Mouse (Mus musculus) kidney, adult 8-10 months (tissue): ENCODE data around the gene Tm4sf4.

ENCODE experiments used
- DNase-seq, 2 experiments: peaks; one replicate each; pipeline ENCODE4 v3.0.0; 2022

Tm4sf4 gene

GRCm38 (mm10) chr3:57480640-57481039 is 55.5 kb downstream of the Tm4sf4 start:
- no peak for DNase-seq

DNA sequence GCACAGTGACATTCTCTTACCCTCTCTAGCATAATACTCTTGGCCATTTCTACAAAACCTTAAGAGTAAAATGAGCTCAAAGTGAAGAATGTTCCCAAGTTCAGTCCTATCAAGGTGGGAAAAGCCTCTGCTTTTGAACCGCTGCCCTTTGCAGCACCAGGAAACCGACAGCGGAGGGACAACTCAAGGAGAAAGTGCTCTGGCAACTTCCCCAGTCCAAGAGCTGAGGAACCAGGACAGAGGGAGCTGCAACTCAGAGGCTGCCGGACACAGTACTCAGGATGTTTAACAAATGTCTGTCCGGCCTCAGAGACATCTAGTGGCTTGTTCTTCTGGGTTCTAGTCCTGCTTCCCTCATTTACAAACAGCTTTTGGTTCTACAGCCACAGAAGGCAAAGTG is 56.9 kb downstream of the Tm4sf4 start:
- DNase-seq = no peak

- DNase-seq = no peak
Measured at GRCm38 (mm10) chr3:57486068-57486467, 61.0 kb downstream of the Tm4sf4 start.

- DNase-seq = peak; percentile 41 to 48
Measured at GRCm38 (mm10) chr3:57487455-57488153, 62.5 kb downstream of the Tm4sf4 start.
